Mouse (Mus musculus): ENCODE measurements around the gene Pabpc1l.
A peak's percentile ranks its signal among the peaks of the same experiment; 100 is the strongest.

Gene Pabpc1l

GRCm38 (mm10) chr2:164025150-164025549 lies at the start of gene Pabpc1l:
Gene Pabpc1l (plus strand): TSS chr2:164025450.
- no peak for DNase-seq (ENCODE audit: low spot score)

- DNase-seq (ENCODE audit: low spot score) = no peak
These were observed 48.8 kb upstream of the Pabpc1l start for GRCm38 (mm10) chr2:163976448-163976847.

DNA sequence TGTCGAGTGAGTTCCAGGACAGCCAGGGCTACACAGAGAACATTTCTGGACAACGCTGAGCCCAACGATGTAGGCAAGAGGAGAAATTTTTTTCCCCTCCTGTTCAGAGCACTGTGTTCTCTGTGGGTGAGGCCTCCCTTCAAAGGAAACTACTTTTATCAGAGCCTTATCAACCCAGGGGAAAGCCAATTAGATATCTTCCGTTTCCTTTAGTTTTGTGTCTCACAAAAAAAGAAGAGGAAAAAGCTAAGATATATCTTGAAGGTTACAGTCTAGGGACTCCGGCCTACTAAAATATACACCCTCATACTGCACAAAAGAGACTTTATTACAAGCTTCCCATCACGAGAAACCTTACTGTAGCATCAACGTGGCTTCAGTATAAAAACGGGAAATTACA lies 38.0 kb upstream of the Pabpc1l start:
- DNase-seq (ENCODE audit: low spot score) = no peak

DNA sequence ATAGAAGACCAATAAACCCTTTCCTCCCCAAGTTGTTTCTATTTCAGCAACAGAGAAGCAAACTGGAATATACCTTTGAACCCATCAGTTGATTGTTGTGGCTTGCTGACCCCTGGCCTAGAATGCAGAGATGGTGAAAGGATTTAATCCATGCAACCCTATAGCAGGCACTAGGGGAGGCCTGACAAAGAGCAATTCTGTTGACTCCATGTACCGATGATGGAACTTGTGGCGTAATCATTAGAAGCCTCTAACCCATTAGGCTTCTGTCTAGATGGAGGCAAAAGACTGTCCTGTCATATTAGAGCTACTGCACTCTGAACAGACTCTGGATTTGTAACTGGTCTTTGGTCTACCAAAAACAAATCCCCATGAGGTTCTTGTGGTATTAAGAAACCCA lies 32.4 kb upstream of the Pabpc1l start:
- no peak for DNase-seq (ENCODE audit: low spot score)

GRCm38 (mm10) chr2:163994654-163994976 lies 30.6 kb upstream of the Pabpc1l start, which contains the start of gene Ywhab:
Gene Ywhab (plus strand): TSS chr2:163994960.
- DNase-seq (ENCODE audit: low spot score) = peak; percentile 80

GRCm38 (mm10) chr2:163994977-163995862 lies 30.0 kb upstream of the Pabpc1l start:
- DNase-seq (ENCODE audit: low spot score) = peak; percentile 81

DNA sequence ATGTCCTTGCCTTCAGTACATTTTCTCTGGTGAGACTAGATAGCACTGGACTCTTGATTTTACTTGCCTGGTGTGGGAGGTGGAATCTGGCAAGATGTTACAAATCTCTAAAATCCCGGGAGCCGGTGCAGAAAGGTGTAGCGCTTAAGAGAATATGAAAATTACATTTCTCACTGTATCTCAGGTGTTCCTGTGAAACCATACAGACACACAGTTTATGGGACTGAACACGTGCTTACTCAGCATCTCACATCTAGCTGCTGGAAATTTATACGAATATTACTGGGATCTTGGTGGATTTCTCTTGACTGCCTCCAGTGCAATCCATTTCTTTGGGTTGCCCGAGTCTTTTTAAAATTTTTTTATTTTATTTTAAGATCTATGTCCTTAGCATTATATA lies 29.0 kb upstream of the Pabpc1l start:
- DNase-seq (ENCODE audit: low spot score) = no peak

- DNase-seq (ENCODE audit: low spot score) = no peak
These were observed 28.4 kb upstream of the Pabpc1l start for GRCm38 (mm10) chr2:163996899-163997298.

GRCm38 (mm10) chr2:163998981-163999380 lies 26.3 kb upstream of the Pabpc1l start:
- DNase-seq (ENCODE audit: low spot score) = no peak

GRCm38 (mm10) chr2:164002637-164003036 lies 22.6 kb upstream of the Pabpc1l start:
- DNase-seq (ENCODE audit: low spot score) = no peak

GRCm38 (mm10) chr2:164004503-164004902 lies 20.7 kb upstream of the Pabpc1l start:
- DNase-seq (ENCODE audit: low spot score) = no peak

DNA sequence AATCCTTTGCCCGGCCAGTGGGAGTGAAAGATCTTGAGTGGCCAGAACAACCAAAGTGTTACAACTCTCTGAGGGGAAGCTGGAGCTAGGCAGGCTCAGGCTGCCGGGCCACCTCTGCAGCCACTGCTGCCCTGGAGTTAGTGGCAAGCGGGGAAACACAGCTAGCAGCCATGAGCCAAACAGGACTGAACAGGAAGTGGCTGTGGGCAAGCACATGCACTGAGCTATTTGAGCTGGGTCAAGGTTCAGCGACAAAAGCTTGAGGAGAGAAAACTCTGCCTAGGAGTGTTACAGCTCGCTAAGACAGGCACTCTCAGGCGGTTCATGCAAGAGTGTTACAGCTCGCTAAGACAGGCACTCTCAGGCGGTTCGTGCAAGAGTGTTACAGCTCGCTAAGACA lies 18.3 kb upstream of the Pabpc1l start:
- no peak for DNase-seq (ENCODE audit: low spot score)

GRCm38 (mm10) chr2:164007547-164007946 lies 17.7 kb upstream of the Pabpc1l start:
- no peak for DNase-seq (ENCODE audit: low spot score)

DNA sequence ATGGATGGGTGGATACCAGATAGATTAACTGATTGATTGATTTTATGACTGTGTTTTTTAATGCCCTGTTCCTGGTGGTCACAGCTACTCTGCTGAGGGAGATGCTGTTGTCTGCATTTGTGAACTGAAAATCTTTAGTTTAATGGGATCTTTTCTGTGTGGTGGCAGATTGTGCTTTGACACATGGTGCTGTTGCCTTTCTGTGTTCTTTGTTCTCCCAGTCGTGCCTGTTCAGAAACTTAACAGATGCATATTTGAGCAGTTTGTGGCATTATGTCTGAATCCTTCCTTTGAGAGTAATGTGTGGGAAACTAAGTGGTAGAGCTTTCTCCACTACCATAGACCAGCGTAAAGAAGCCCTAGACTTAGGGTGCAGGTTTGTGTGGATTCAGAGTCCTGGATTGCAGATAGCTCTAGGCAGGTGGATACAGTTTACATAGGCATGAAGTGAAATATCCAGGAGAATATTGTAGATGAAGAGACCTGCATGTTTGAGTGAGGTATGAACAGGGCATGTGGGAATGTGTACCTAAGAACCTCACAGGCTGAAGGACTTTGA lies 17.2 kb upstream of the Pabpc1l start:
- DNase-seq (ENCODE audit: low spot score) = no peak

- DNase-seq (ENCODE audit: low spot score) = no peak
These were observed 16.0 kb upstream of the Pabpc1l start for GRCm38 (mm10) chr2:164009227-164009626.

- DNase-seq (ENCODE audit: low spot score) = no peak
These were observed 14.8 kb upstream of the Pabpc1l start for GRCm38 (mm10) chr2:164010496-164010895.

DNA sequence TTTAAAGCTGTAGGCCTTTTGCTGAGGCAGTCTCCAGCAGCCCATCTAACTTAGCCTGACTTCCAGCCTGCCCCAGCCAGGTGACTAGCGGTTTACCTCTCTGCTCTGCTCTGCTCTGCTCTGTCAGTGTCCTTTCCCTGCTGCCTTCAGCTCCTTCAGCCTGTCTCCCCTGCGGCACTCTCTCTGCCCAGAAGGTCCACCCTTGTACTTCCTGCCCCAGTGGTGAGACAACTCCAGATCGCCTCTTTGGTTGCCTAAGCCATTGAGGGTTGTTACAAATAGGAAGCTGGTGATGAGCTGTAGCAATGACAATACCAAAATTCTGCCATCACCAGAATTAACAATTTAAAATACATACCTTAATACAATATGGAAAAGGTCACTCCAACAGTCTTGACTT lies 14.3 kb upstream of the Pabpc1l start:
- DNase-seq (ENCODE audit: low spot score) = no peak

DNA sequence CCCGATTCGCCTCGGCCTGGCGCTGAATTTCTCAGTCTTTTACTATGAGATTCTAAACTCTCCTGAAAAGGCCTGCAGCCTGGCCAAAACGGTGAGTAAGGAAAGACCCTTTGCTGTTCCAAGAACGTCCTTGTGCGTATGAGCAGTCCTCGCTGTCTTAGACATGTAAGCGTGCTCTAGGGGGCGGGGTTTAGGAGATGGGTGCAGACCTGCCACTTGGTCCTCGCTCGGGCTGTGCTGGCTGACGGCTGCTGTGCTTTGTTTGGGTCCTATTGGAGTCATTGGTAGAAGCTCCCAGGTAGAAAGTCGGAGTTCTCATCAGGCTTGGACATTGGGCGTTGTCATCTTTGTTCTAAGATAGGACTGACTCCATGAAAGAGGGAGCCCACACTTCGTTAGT lies 9.9 kb upstream of the Pabpc1l start:
- no peak for DNase-seq (ENCODE audit: low spot score)

DNA sequence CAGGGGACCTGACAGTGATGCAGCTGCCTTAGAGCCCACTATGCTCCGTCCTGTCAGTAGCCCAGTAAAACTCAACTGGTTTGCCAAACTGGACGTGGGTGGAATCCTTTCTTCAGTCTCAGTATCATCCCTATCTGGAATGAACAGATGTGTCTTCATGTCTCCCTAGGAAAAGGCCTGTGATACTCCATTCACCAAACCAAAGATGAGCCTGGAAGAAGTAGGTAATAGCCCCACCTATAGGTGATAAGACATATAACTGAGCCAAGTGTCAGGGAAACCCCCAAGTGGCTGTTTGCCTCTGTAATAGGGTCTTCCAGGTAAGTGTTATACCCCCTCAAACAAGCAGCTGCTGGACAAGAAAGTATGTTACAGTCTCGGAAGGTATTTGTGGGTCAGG lies 6.3 kb upstream of the Pabpc1l start:
- DNase-seq (ENCODE audit: low spot score) = no peak

DNA sequence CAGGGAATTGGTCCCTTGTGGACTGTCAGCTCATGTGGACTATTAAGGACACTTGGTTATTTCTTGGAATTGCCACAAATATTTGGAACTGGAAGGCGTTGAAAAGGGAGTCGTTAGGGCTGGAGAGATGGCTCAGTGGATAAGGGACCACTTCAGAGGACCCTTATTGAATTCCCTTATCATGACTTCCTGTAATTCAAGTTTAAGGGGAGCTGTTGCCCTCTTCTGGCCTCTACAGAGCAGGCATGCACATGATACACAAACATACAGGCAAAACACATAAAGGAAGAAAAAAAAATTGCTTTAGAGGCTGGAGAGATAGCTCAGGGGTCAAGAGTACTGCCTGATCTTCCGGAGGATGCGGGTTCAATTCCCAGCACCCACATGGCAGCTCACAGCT lies 5.3 kb upstream of the Pabpc1l start:
- DNase-seq (ENCODE audit: low spot score) = no peak

DNA sequence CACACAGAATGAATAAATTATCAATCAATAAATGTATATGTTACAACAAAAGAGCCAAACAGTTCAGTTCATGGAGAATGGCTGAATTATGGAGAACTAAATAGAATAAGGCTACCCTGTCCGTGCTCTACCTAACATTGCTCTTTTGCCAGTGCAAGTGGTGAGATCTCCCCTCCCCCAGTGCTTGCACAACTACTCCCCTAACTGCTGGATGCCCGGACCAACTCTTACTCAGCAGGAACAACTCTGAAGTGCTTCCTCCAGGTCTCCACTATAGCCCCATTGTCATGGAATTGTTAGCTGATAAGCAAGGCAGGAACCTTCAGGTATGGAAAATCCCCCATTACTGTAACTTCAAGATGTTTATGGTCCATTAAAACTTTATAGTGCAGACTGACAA lies 3.1 kb upstream of the Pabpc1l start:
- no peak for DNase-seq (ENCODE audit: low spot score)

DNA sequence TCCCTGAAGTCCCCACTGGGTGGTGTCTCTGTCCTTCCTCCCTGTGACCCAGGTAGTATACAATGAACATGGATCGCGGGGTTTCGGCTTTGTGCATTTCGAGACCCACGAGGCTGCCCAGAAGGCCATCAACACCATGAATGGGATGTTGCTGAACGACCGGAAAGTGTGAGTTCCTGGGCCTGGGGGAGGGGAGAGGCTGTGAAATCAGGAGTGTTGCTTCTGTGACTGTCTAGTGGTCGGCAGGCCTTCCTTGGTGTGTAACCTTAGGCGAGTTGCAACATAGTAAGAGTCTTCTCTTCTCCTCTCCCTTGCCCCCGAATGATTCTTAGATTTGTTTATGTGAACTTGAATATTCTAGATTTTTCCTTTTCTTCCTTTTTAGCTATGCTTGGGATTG lies 5.9 kb downstream of the Pabpc1l start:
- DNase-seq (ENCODE audit: low spot score) = no peak

DNA sequence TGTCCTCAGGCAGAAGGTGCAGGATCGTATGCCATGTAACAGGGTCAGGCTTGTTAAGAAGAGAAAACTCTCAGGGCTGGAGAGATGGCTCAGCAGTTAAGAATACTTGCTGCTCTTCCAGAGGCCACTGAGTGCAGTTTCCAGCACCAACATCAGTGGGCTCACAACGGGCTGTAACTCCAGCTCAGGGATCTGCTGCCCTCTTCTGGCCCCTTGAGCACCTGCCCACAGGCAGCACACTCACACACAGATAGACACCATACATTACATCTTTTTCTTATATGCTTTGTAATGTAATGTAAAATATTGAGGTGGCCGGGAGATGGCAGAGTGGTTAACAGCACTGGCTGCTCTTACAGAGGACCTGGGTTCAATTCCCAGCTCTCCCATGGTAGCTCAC lies 7.7 kb downstream of the Pabpc1l start:
- no peak for DNase-seq (ENCODE audit: low spot score)

DNA sequence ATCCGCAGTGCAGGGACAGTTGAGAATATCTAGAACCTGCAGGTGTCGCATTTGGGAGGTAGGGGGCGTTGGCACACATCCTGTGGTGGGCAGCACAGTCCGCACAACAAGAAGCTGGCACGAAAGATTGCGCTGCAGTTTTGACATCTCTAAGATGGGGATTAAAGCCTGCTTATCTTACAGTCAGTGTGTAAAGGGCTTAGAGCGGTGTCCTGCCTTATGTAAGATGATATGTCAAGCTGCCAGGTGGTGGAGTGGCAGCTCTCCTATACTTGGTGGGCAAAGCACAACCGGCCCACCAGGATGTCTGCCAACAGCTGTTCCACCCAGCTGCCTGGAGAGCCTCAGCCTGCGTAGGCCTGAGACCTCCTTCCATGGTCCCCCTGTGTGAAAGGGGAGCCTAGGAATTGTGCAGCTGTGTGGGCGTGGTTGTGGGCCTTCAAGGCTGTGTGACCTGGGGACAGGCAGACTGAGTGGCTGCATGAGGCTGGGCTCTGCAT lies 11.3 kb downstream of the Pabpc1l start:
- DNase-seq (ENCODE audit: low spot score) = no peak
